Mouse (Mus musculus) forebrain, embryonic 16.5 days (tissue): Measurements from ENCODE around the gene Chrm1. TPM values are rescaled to one million over a fixed set of nuclear protein-coding genes. Genes with fewer than 3 reads are reported as not detected.
"Not testable (repeated sequence)": the region's sequence is repeated elsewhere in the genome, so short reads cannot be mapped to it uniquely, and the experiment has no call there.

ENCODE experiments used
- ATAC-seq: fragments of 200-750 bp; cut with Nextera tagmentation; 2 replicates; pipeline ENCODE4 v1.8.0; 2017; ENCODE audit warnings: mild to moderate bottlenecking, moderate library complexity
- H3K27ac ChIP-seq: fragments of 300-500 bp; sonication (generic); 2 replicates; pipeline ENCODE4 v1.5.1; 2014; ENCODE audit warnings: low read length, control low read depth
- H3K27me3 ChIP-seq: fragments of 300-500 bp; sonication (generic); replicated peaks from 2 replicates; pipeline ENCODE4 v1.6.1; 2014; ENCODE audit warnings: low read length; ENCODE audit not compliant: control insufficient read depth, insufficient read depth
- H3K36me3 ChIP-seq: fragments of 300-500 bp; sonication (generic); 2 replicates; pipeline ENCODE4 v1.6.1; 2014; ENCODE audit not compliant: control insufficient read depth, insufficient read depth
- H3K4me1 ChIP-seq: fragments of 300-500 bp; sonication (generic); replicated peaks from 2 replicates; pipeline ENCODE4 v1.6.1; 2014; ENCODE audit warnings: low read length; ENCODE audit not compliant: control insufficient read depth, insufficient read depth
- H3K4me2 ChIP-seq: fragments of 300-500 bp; sonication (generic); 2 replicates; pipeline ENCODE4 v1.6.1; 2014; ENCODE audit warnings: mild to moderate bottlenecking, low read length, control low read depth
- H3K4me3 ChIP-seq: fragments of 300-500 bp; sonication (generic); replicated peaks from 2 replicates; pipeline ENCODE4 v1.5.1; 2014; ENCODE audit warnings: mild to moderate bottlenecking, low read length, control low read depth
- H3K9ac ChIP-seq: fragments of 300-500 bp; sonication (generic); replicated peaks from 2 replicates; pipeline ENCODE4 v1.6.1; 2014; ENCODE audit warnings: low read depth, low read length, control low read depth
- H3K9me3 ChIP-seq: fragments of 300-500 bp; sonication (generic); 2 replicates; pipeline ENCODE4 v1.6.1; 2016; ENCODE audit warnings: low read length; ENCODE audit not compliant: control insufficient read depth
- WGBS: fragments of 180-500 bp; shearing (Covaris S2); extraction: QIAGEN DNeasy Blood & Tissue Kit; methylation state at CpG from one replicate; pipeline ENCODE4 v1.1.7; 2014; 5-methylcytosine and 5-hydroxymethylcytosine counted together
- polyA plus RNA-seq: library from polyadenylated mRNA; unstranded; fragments of >200 nt; fragmentation: Nextera tagmentation; extraction: Ambion mirVana; gene quantifications from 2 replicates; pipeline ENCODE4 v1.2.1, GENCODE M21; 2015

The Chrm1 gene
- polyA plus RNA-seq, 1 experiment from 2014 or later, result 8.2 TPM

DNA sequence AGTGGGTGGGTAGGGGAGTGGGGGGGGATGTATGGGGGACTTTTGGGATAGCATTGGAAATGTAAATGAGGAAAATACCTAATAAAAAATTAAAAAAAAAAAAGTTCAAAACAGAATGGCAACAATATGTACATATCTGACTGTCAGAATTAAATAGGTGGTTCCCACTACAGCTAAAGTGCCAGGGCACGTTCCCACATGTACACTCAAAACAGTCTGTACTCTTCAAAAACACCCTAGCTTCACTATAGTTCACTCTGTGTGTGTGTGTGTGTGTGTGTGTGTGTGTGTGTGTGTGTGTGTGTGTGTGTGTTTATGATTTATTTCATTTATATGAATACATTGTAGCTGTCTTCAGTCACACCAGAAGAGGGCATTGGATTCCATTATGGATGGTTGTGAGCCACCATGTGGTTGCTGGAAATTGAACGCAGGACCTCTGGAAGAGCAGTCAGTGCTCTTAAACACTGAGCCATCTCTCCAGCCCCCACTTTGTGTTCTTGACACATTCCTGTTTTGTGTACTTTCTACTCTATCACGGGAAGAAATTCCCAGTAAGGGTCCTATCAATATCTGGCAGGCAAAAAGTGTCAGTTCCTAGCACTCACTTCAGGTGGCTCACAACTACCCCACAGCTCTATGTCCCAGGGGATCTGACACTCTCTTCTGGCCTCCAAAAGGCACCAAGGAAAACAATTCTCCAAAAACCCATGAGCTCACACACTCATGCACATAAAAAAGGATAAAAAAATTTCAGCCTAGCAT is 64.9 kb downstream of the Chrm1 start:
- WGBS, result 59% methylated on average over 3 of the region's 3 CpGs
- ATAC-seq, result not testable (repeated sequence)
- H3K36me3 ChIP-seq, result peaks cover 24% of the 10 kb centered on the region

More for the DNA sequence above, 64.9 kb downstream of the Chrm1 start:
- H3K4me2 ChIP-seq, H3K27me3 ChIP-seq, H3K27ac ChIP-seq, H3K9me3 ChIP-seq, H3K9ac ChIP-seq, H3K4me3 ChIP-seq: not testable (repeated sequence)
- H3K4me1 ChIP-seq, result peaks cover 19% of the 10 kb centered on the region

Other genes with a start within 250 kb of the Chrm1 start
- gene Slc22a8, start 72.5 kb upstream of the Chrm1 start, polyA plus RNA-seq, result 9.2 and 11.2 TPM in 2 replicates
- 9.4 and 14.0 TPM in 2 replicates for gene Slc22a6, start 45.8 kb upstream of the Chrm1 start, polyA plus RNA-seq
- 186 TPM in 2 replicates for gene Slc3a2, start 59.6 kb downstream of the Chrm1 start, polyA plus RNA-seq
- 90.6 and 109 TPM in 2 replicates for gene Wdr74, start 72.0 kb downstream of the Chrm1 start, polyA plus RNA-seq
- gene 1700092M07Rik, start 76.9 kb downstream of the Chrm1 start, polyA plus RNA-seq, result 2.5 and 2.8 TPM in 2 replicates
- 129 and 136 TPM in 2 replicates for gene Stx5a, start 77.6 kb downstream of the Chrm1 start, polyA plus RNA-seq
- 200 and 218 TPM in 2 replicates for gene Nxf1, start 93.3 kb downstream of the Chrm1 start, polyA plus RNA-seq
- gene Tmem223, start 107.2 kb downstream of the Chrm1 start, polyA plus RNA-seq, result 230 and 247 TPM in 2 replicates
- gene Tmem179b, start 110.7 kb downstream of the Chrm1 start, polyA plus RNA-seq, result 27.0 and 29.1 TPM in 2 replicates
- 30.8 and 32.2 TPM in 2 replicates for gene Taf6l, start 122.6 kb downstream of the Chrm1 start, polyA plus RNA-seq
- 160 and 164 TPM in 2 replicates for gene Polr2g, start 134.8 kb downstream of the Chrm1 start, polyA plus RNA-seq
- gene Zbtb3, start 138.8 kb downstream of the Chrm1 start, polyA plus RNA-seq, result 8.9 and 9.6 TPM in 2 replicates
- gene Ttc9c, start 155.5 kb downstream of the Chrm1 start, polyA plus RNA-seq, result 71.1 and 72.1 TPM in 2 replicates
- 5.1 and 5.5 TPM in 2 replicates for gene Hnrnpul2, start 156.2 kb downstream of the Chrm1 start, polyA plus RNA-seq
- not detected in 2 replicates for gene AC129217.1, start 166.0 kb downstream of the Chrm1 start, polyA plus RNA-seq
- 88.3 and 98.7 TPM in 2 replicates for gene Bscl2, start 173.7 kb downstream of the Chrm1 start, polyA plus RNA-seq
- 258 and 306 TPM in 2 replicates for gene Gng3, start 175.4 kb downstream of the Chrm1 start, polyA plus RNA-seq
- 0.45 and 0.57 TPM in 2 replicates for gene Lrrn4cl, start 187.0 kb downstream of the Chrm1 start, polyA plus RNA-seq
- 172 and 173 TPM in 2 replicates for gene Ubxn1, start 207.7 kb downstream of the Chrm1 start, polyA plus RNA-seq
- gene Uqcc3, start 217.1 kb downstream of the Chrm1 start, polyA plus RNA-seq, result 49.7 and 53.5 TPM in 2 replicates
- 50.0 and 51.9 TPM in 2 replicates for gene Lbhd1, start 219.9 kb downstream of the Chrm1 start, polyA plus RNA-seq
- not detected in 2 replicates for gene Gm49403, start 220.1 kb downstream of the Chrm1 start, polyA plus RNA-seq
- 49.9 and 50.6 TPM in 2 replicates for gene 1810009A15Rik, start 225.1 kb downstream of the Chrm1 start, polyA plus RNA-seq
- gene Gm49416, start 225.1 kb downstream of the Chrm1 start, polyA plus RNA-seq, result 0.34 TPM in 1 of 2 replicates, not detected in the other
- gene Ints5, start 229.2 kb downstream of the Chrm1 start, polyA plus RNA-seq, result 41.0 and 45.9 TPM in 2 replicates
- 91.7 and 95.1 TPM in 2 replicates for gene Ganab, start 234.3 kb downstream of the Chrm1 start, polyA plus RNA-seq